Mouse (Mus musculus) lung, embryonic 15.5 days (tissue): ENCODE measurements around the gene Lpp. TPM values are rescaled to one million over a fixed set of nuclear protein-coding genes. Genes with fewer than 3 reads are reported as not detected.

ENCODE experiments used
- ATAC-seq: fragments of 200-750 bp; cut with Nextera tagmentation; 2 replicates; pipeline ENCODE4 v1.8.0; 2017; ENCODE audit warnings: moderate number of reproducible peaks, borderline replicate concordance; ENCODE audit not compliant: low FRiP score, low TSS enrichment; ENCODE audit errors: extremely low read depth
- H3K27ac ChIP-seq: fragments of 300-500 bp; sonication (generic); 2 replicates; pipeline ENCODE4 v1.5.1; 2015; ENCODE audit warnings: moderate library complexity, mild to moderate bottlenecking, inconsistent platforms
- H3K27me3 ChIP-seq: fragments of 300-500 bp; sonication (generic); 2 replicates; pipeline ENCODE4 v1.6.1; 2015; ENCODE audit warnings: inconsistent platforms
- H3K36me3 ChIP-seq: fragments of 300-500 bp; sonication (generic); 2 replicates; pipeline ENCODE4 v1.6.1; 2015; ENCODE audit warnings: inconsistent platforms
- H3K4me1 ChIP-seq: fragments of 300-500 bp; sonication (generic); 2 replicates; pipeline ENCODE4 v1.6.1; 2015; ENCODE audit warnings: inconsistent platforms
- H3K4me2 ChIP-seq: fragments of 300-500 bp; sonication (generic); 2 replicates; pipeline ENCODE4 v1.6.1; 2015; ENCODE audit warnings: inconsistent platforms, mild to moderate bottlenecking, moderate library complexity
- H3K4me3 ChIP-seq: fragments of 300-500 bp; sonication (generic); 2 replicates; pipeline ENCODE4 v1.5.1; 2015; ENCODE audit warnings: mild to moderate bottlenecking, inconsistent platforms
- H3K9ac ChIP-seq: fragments of 300-500 bp; sonication (generic); 2 replicates; pipeline ENCODE4 v1.6.1; 2015; ENCODE audit warnings: inconsistent platforms
- H3K9me3 ChIP-seq: fragments of 300-500 bp; sonication (generic); 2 replicates; pipeline ENCODE4 v1.6.1; 2016; ENCODE audit warnings: inconsistent platforms
- WGBS: fragments of 180-500 bp; shearing (Covaris S2); methylation state at CpG from one replicate; pipeline ENCODE4 v1.1.7; 2015; 5-methylcytosine and 5-hydroxymethylcytosine counted together
- polyA plus RNA-seq: library from polyadenylated mRNA; unstranded; fragments of >200 nt; fragmentation: Nextera tagmentation; extraction: Ambion mirVana; gene quantifications from 2 replicates; pipeline ENCODE4 v1.2.1, GENCODE M21; 2015

Lpp gene
- polyA plus RNA-seq, 1 experiment from 2014 or later: 65.4 TPM

DNA sequence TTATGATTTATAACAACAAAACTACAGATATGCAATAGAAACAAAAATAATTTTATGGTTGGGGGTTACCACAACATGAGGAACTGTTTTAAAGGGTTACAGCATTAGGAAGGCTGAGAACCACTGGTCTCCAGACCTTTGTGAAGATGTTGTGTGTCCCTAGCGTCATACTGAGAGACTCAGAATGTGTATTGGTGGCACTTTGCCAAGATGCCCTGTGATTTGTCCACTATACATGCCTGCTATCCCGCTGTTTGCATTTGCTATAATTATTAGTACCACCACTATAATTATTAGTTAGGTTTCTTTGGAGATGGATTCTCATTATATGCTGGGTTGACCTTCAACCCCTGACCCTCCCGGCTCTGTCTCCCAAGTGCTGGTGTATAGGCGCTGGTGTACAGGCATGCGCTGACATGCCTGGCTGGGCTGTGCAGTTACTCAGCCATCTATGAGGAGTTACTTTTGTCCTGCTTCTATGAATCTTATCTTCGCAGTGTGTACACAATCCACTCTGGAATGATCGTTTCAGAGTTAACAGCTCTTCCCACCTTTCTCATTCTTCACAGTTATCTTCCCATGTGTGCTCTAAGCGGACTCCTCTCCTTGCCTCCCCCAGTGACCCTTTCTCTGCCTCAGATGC, 82.1 kb downstream of the Lpp start:
- Histone ChIP-seq H3K9ac (no peak overlapping the region), H3K36me3 (peaks cover 7% of the 10 kb centered on the region; the same call in 1 of the 2 replicates), H3K4me1 (peaks cover 42% of the 10 kb centered on the region), H3K27me3 (no peaks in the 10 kb centered on the region), H3K4me3 (no peak overlapping the region), H3K9me3 (no peaks in the 10 kb centered on the region), H3K4me2 (no peak overlapping the region), H3K27ac (no peak overlapping the region)
- ATAC-seq: no peak
- 49% methylated on average over 8 of the region's 8 CpGs for WGBS

- Histone ChIP-seq H3K4me2 (no peak overlapping the region), H3K27ac (no peak overlapping the region), H3K4me1 (peaks cover 38% of the 10 kb centered on the region), H3K36me3 (peaks cover 3% of the 10 kb centered on the region; the same call in 1 of the 2 replicates), H3K27me3 (no peaks in the 10 kb centered on the region), H3K9ac (no peak overlapping the region), H3K9me3 (no peaks in the 10 kb centered on the region), H3K4me3 (no peak overlapping the region)
- WGBS: 24% methylated on average over 3 of the region's 3 CpGs
- ATAC-seq: no peak
Measured at GRCm38 (mm10) chr16:24476911-24477401, 83.6 kb downstream of the Lpp start.

DNA sequence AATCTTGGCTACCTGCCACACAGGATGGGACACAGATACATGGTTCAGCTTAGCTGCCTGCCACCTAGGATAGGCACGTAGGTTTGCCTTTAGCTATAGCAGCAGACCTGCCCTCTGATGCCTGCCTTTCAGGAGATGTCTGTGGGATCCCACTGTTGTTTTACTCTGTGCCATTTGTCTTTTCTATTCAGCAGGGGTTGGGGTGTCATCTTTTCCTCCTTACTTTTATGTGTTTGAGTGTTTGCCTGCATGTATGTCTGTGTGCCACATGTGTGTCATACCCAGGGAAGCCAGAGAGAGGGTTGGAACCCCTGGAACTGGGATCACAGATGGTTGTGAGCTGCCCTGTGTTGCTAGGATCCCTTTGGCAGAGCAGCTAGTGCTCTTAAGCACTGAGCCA, 84.7 kb downstream of the Lpp start:
- Histone ChIP-seq H3K27ac (no peak overlapping the region), H3K27me3 (no peaks in the 10 kb centered on the region), H3K4me2 (no peak overlapping the region), H3K4me3 (no peak overlapping the region), H3K9me3 (no peaks in the 10 kb centered on the region), H3K4me1 (peaks cover 42% of the 10 kb centered on the region), H3K9ac (no peak overlapping the region), H3K36me3 (no peaks in the 10 kb centered on the region)
- ATAC-seq: no peak
- 68% methylated on average over 1 of the region's 1 CpGs for WGBS

DNA sequence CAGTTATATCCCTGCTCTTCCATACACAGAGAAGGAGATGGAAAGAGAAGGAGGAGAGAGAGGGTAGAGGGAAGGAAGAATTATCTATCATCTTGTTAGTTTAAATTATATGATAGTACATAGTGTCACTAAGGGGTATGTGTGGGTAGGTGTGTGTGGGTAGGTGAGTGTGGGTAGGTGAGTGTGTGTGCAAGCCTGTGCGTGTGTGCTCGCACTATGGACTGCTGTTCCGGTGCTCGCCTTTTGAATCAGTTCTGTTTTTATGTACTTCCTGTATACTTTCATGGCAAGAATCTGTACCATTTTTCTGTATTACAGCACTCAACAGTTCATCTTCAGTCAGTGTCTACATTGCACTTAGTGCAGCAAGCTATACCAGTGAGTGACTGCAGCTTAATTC, 85.5 kb downstream of the Lpp start:
- WGBS: 91% methylated on average over 4 of the region's 4 CpGs
- H3K4me2 ChIP-seq: no peak overlapping the region
- no peaks in the 10 kb centered on the region for H3K9me3 ChIP-seq
- peaks cover 41% of the 10 kb centered on the region for H3K4me1 ChIP-seq
- H3K27me3 ChIP-seq: no peaks in the 10 kb centered on the region
- H3K9ac ChIP-seq: no peak overlapping the region
- ATAC-seq: no peak
- no peak overlapping the region for H3K4me3 ChIP-seq
- H3K36me3 ChIP-seq: no peaks in the 10 kb centered on the region
- no peak overlapping the region for H3K27ac ChIP-seq

GRCm38 (mm10) chr16:24482648-24483047, 89.3 kb downstream of the Lpp start:
- H3K4me3 ChIP-seq: no peak overlapping the region

DNA sequence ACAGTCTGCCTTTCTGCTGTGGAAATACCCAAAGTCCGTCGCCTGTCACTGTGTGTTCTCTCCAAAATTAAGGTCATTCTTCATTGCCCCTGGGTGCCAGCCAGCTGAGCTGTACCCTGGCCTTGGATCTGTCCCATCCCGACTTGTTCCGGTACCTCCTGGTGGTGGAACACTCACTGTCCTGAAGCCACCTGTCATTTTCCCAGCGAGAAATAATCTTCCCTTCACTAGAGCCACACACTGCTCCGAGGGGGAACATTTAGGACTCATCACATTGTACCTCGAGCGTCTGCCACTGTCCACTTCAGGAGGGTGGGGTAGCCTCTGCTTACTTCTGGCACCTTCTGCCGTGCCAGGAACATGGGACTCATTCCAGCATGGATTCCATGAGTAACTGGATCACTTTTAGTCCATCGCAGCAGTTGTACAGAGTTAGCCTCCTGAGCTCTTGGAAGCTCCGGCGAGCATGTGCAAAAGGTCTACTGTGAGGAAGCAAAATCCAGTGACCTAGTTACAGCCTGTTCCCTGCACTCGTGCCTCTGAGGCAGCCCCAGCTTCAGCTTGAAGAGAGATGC, 90.3 kb downstream of the Lpp start:
- Histone ChIP-seq H3K36me3 (no peaks in the 10 kb centered on the region), H3K9ac (no peak overlapping the region), H3K4me1 (peaks cover 16% of the 10 kb centered on the region), H3K27ac (no peak overlapping the region), H3K27me3 (no peaks in the 10 kb centered on the region), H3K9me3 (no peaks in the 10 kb centered on the region), H3K4me2 (no peak overlapping the region), H3K4me3 (no peak overlapping the region)
- ATAC-seq: no peak
- WGBS: 88% methylated on average over 13 of the region's 13 CpGs

More at GRCm38 (mm10) chr16:24482648-24483047, 89.3 kb downstream of the Lpp start:
- Histone ChIP-seq H3K4me2 (no peak overlapping the region), H3K27me3 (no peaks in the 10 kb centered on the region), H3K4me1 (peaks cover 14% of the 10 kb centered on the region), H3K9ac (no peak overlapping the region), H3K9me3 (no peaks in the 10 kb centered on the region), H3K36me3 (no peaks in the 10 kb centered on the region), H3K27ac (no peak overlapping the region)
- no peak for ATAC-seq
- WGBS: 73% methylated on average over 6 of the region's 6 CpGs

DNA sequence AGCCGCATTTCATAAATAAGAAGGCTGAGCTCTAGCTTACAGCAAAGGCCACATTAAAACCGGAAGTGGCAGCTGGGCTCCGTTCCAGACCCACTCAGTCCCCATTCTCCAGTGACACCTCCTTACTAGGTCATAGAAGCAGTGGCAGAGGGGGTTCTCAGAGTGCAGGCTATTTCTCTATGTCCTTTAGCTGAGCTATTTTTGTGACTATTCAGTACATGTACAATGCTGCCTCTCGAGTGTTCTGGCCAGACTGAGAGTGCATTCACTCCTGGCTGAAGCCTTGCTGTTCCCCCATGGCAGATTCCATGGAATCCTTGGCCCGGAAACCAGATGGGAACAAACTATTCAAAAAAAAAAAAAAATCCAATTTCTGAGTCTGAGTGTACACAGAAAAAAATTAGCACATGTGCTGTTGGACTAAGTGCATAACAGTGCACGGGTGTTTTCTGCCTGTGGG, 94.5 kb downstream of the Lpp start:
- ATAC-seq: peak; percentile 41; the same call in 1 of the 2 replicates
- no peak overlapping the region for H3K4me2 ChIP-seq
- H3K4me3 ChIP-seq: no peak overlapping the region
- H3K27me3 ChIP-seq: no peaks in the 10 kb centered on the region
- WGBS: 24% methylated on average over 6 of the region's 6 CpGs
- peaks cover 54% of the 10 kb centered on the region for H3K4me1 ChIP-seq
- H3K27ac ChIP-seq: peak overlapping the region; percentile 70
- no peak overlapping the region for H3K9ac ChIP-seq
- no peaks in the 10 kb centered on the region for H3K36me3 ChIP-seq
- no peaks in the 10 kb centered on the region for H3K9me3 ChIP-seq

DNA sequence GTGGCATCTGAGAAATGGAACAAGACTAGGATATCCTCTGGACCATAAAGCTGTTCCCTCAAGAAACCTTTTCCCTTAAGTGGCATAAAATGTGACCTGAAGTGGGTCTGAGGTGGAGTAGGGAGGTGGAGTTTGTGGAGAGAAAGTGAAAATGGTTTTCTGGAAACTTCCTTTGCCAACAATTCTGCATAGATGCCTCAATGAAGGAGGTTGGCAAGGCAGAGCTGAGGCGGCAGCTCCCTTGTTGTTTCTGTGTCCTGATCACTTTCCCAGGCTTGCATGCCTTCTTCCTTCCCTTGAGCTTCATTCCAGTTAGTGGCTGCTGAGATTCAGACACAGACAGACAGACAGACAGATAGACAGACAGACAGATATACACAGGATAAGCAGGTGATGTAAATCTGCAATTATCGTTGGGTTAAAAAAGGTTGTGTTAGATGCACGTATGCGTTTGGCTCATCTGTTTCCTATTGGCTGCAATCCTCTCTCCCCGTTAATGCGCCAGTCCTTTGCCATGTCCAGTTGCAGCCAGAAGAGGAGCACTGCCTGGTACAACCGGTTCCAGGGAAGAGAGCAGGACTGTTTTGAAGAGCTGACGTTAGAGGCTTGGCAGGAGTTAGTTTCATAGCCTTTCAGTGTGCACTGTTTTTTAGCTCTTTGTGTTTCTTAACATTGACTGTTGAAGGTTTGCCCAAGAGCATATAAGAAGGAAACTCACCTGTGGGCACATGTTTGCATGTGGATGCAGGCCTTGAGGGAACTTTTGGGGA, 96.4 kb downstream of the Lpp start:
- Histone ChIP-seq H3K4me3 (no peak overlapping the region), H3K9ac (no peak overlapping the region), H3K4me2 (no peak overlapping the region), H3K36me3 (no peaks in the 10 kb centered on the region), H3K4me1 (peaks cover 66% of the 10 kb centered on the region), H3K27me3 (no peaks in the 10 kb centered on the region), H3K27ac (peak overlapping the region; percentile 85), H3K9me3 (no peaks in the 10 kb centered on the region)
- WGBS: 70% methylated on average over 8 of the region's 8 CpGs
- ATAC-seq: no peak

DNA sequence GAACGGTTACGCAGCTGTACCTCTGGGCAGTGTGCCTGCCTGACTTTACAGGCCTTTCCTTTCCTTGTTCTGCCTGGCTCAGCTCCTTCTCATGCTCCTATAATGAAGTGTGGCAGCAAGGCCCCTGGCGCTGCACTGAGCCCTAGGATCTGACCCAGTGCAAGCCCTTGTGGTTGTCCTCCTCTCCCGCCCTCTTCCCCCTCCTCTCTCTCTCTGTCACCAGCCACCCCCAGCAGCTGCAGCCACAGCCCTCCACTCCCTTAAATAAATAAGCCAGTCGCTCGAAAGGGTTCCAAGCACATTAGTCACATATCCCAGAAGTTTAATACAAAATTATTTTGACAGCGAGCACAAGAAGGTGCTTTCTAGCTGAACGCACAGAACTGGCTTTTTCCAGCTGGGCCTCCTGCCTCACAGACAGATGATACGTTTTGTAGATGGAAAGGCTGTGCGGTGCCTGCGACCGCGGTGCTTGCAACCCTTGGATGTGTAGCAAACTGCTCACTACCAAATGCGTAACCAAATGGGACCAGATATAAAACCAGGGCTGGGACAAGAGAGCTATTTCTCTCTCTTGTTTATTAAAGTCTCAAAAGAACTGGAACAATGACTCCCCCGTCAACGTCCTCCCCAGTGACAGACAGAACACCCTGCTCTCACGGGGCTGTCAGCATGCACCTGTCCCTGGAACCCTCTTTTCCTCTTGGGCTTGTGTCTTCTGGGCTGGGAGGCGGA, 97.6 kb downstream of the Lpp start:
- Histone ChIP-seq H3K4me1 (peaks cover 78% of the 10 kb centered on the region), H3K27ac (peak overlapping the region; percentile 85), H3K36me3 (no peaks in the 10 kb centered on the region), H3K27me3 (no peaks in the 10 kb centered on the region), H3K4me3 (no peak overlapping the region), H3K4me2 (peak overlapping the region; percentile 14; the same call in 1 of the 2 replicates), H3K9ac (no peak overlapping the region), H3K9me3 (no peaks in the 10 kb centered on the region)
- WGBS: 26% methylated on average over 18 of the region's 18 CpGs
- ATAC-seq: peak; percentile 92

DNA sequence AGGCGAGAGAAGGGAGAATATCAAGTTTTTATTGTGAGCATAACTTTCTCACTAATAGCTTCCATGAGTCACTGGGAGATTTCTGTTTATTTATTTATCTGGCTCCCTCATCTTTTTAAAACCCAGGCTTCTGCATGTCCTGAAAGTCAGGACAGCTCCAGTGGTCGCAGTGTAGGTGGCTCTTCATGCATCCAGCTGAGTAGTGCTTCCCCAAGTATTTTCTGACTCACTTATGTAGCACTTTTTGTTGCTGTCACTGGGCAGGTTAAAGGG, 98.1 kb downstream of the Lpp start:
- H3K9ac ChIP-seq: no peak overlapping the region
- H3K27ac ChIP-seq: peak overlapping the region; percentile 85
- no peaks in the 10 kb centered on the region for H3K27me3 ChIP-seq
- H3K36me3 ChIP-seq: no peaks in the 10 kb centered on the region
- H3K4me3 ChIP-seq: no peak overlapping the region
- peaks cover 79% of the 10 kb centered on the region for H3K4me1 ChIP-seq
- H3K9me3 ChIP-seq: no peaks in the 10 kb centered on the region
- WGBS: 42% methylated on average over 2 of the region's 2 CpGs
- 0 out of 2 replicates have a peak overlapping the region, but pooled peaks have one; percentile 14 for H3K4me2 ChIP-seq
- ATAC-seq: no peak

DNA sequence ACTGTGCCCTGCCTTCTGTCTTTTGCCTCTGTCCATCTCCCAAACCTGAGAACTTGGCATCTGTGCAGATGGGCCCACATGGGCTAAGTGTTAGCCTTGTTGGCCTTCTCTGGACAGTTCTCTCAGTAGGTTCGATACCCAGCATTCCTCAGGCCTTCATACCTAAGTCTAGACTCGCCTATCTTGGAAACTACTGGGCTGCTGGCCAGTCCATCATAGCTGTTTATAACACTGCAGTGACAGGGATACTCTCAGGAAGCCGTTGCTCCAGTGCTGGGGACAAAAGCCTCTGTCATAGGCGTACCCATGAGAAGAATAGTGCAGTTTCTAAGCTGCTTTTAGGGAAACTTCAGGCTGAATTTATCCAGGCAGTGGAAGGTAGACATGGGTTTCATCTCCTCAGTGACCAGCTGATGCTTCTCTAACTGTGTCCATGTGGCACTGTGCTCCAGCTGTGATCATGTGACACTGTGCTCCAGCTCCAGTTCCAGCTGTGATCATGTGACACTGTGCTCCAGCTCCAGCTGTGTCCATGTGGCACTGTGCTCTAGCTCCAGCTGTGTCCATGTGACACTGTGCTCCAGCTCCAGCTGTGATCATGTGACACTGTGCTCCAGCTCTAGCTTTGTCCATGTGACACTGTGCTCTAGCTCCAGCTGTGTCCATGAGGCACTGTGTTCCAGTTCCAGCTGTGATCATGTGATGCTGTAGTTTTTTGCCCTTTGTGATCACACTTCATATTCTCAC, 99.1 kb downstream of the Lpp start:
- Histone ChIP-seq H3K9ac (no peak overlapping the region), H3K9me3 (no peaks in the 10 kb centered on the region), H3K4me2 (no peak overlapping the region), H3K4me3 (no peak overlapping the region), H3K27ac (peak overlapping the region; percentile 85), H3K27me3 (no peaks in the 10 kb centered on the region), H3K36me3 (no peaks in the 10 kb centered on the region), H3K4me1 (peaks cover 79% of the 10 kb centered on the region)
- 39% methylated on average over 4 of the region's 4 CpGs for WGBS
- ATAC-seq: no peak
